Mouse (Mus musculus) testis, adult 2 months (tissue): Measurements from ENCODE around the gene Zfp536. TPM values are rescaled to one million over a fixed set of nuclear protein-coding genes. Genes with fewer than 3 reads are reported as not detected.
A peak's percentile ranks its signal among the peaks of the same experiment; 100 is the strongest.

Experiments
- H3K27ac ChIP-seq: fragments of 200-500 bp; 2 replicates; pipeline ENCODE4 v1.5.1; 2012; ENCODE audit warnings: low read depth, low read length; ENCODE audit not compliant: control insufficient read depth, insufficient read depth
- H3K27me3 ChIP-seq: fragments of 200-500 bp; 2 replicates; pipeline ENCODE4 v1.6.1; 2012; ENCODE audit warnings: mild to moderate bottlenecking, low read length, moderate library complexity; ENCODE audit not compliant: control insufficient read depth, insufficient read depth
- H3K36me3 ChIP-seq: fragments of 200-500 bp; 2 replicates; pipeline ENCODE4 v1.6.1; 2012; ENCODE audit warnings: mild to moderate bottlenecking, low read length; ENCODE audit not compliant: control insufficient read depth, insufficient read depth
- H3K4me1 ChIP-seq: fragments of 200-500 bp; 2 replicates; pipeline ENCODE4 v1.6.1; 2012; ENCODE audit warnings: low read length; ENCODE audit not compliant: control insufficient read depth, insufficient read depth
- H3K4me3 ChIP-seq: fragments of 200-500 bp; 2 replicates; pipeline ENCODE4 v1.5.1; 2012; ENCODE audit warnings: low read depth, mild to moderate bottlenecking, low read length, moderate library complexity, mixed read lengths; ENCODE audit not compliant: control insufficient read depth
- CTCF ChIP-seq: fragments of 200-500 bp; IDR thresholded peaks from 2 replicates; pipeline ENCODE4 v1.5.1; 2012; ENCODE audit warnings: low read depth, mild to moderate bottlenecking, inconsistent platforms, low read length, moderate library complexity; ENCODE audit not compliant: control insufficient read depth, insufficient read depth, insufficient replicate concordance
- POLR2A ChIP-seq: fragments of 200-500 bp; IDR thresholded peaks from 2 replicates; pipeline ENCODE4 v1.6.1; 2012; ENCODE audit warnings: low read depth, mild to moderate bottlenecking, inconsistent platforms, low read length, moderate library complexity; ENCODE audit not compliant: control insufficient read depth
- polyA plus RNA-seq: library from polyadenylated mRNA; depleted of rRNA; stranded (reverse); fragments of >200 nt; gene quantifications from 2 replicates; pipeline ENCODE4 v1.2.3, GENCODE M21; 2012

The Zfp536 gene
- polyA plus RNA-seq, 1 experiment = 3.9 TPM

DNA sequence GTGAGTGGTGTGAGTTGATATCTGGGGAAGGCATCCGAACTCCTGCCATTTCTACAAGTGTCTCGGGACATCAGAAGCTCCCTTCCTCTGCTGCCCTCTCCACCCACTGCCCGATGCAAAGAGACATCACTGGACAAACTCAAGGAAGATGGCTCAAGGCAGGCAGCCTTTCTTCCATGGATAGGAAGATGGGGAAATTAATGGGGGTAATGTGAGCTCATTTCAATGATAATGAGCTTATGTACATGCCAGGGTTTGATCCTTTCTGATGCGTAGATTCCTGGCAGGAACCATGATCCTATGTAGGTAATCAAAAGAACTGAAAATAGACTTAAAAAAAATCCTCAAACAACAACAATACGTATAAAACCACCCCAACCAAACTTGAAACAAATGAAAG is 296.1 kb downstream of the Zfp536 start:
- Histone ChIP-seq H3K4me3 (no peak overlapping the region), H3K36me3 (no peaks in the 10 kb centered on the region), H3K4me1 (no peaks in the 10 kb centered on the region), H3K27ac (no peak overlapping the region), H3K27me3 (no peaks in the 10 kb centered on the region)
- TF ChIP-seq CTCF (no peak), POLR2A (no peak)

DNA sequence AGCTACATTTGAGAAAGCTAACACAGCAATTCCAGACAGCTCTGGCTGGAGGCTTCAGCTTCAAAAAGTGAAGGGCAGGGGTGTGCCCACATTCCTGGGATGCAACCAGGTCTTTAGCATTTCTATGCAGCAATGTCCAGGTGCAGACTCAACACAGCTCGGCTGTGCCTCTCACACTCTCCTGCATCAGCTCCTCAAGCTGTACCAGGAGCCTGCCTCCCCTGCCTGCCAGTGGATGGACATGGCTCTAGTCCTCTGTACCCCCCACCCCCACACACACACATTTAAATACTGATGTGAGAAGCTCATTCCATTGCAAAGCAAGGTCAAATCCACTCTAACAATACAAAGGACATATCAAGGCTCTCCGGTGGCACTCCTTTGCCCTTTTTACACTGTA is 298.0 kb downstream of the Zfp536 start:
- no peak overlapping the region for H3K4me3 ChIP-seq
- no peaks in the 10 kb centered on the region for H3K36me3 ChIP-seq
- no peak overlapping the region for H3K27ac ChIP-seq
- no peaks in the 10 kb centered on the region for H3K27me3 ChIP-seq
- TF ChIP-seq POLR2A (no peak), CTCF (no peak)
- no peaks in the 10 kb centered on the region for H3K4me1 ChIP-seq

DNA sequence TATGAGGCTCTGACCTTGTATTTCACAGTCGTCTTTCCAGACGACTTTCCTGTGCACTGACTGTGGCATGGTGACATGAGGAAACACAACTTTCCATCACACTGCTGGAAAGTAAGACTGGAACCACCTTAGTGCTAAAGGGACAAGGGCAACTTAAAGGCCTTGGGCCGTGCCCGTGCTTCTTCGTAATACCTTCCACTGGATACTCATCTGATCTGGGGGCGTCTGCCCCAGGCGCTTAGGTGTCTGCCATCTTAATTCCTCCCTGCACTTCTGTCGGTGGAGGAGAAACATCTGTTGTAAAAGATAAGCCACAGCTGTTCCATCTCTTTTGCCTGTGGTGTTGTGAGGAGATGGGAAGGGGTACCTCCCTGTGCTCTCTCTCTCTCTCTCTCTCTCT is 299.2 kb downstream of the Zfp536 start:
- H3K27me3 ChIP-seq = no peaks in the 10 kb centered on the region
- no peaks in the 10 kb centered on the region for H3K36me3 ChIP-seq
- no peaks in the 10 kb centered on the region for H3K4me1 ChIP-seq
- no peak overlapping the region for H3K4me3 ChIP-seq
- TF ChIP-seq POLR2A (no peak), CTCF (no peak)
- no peak overlapping the region for H3K27ac ChIP-seq

DNA sequence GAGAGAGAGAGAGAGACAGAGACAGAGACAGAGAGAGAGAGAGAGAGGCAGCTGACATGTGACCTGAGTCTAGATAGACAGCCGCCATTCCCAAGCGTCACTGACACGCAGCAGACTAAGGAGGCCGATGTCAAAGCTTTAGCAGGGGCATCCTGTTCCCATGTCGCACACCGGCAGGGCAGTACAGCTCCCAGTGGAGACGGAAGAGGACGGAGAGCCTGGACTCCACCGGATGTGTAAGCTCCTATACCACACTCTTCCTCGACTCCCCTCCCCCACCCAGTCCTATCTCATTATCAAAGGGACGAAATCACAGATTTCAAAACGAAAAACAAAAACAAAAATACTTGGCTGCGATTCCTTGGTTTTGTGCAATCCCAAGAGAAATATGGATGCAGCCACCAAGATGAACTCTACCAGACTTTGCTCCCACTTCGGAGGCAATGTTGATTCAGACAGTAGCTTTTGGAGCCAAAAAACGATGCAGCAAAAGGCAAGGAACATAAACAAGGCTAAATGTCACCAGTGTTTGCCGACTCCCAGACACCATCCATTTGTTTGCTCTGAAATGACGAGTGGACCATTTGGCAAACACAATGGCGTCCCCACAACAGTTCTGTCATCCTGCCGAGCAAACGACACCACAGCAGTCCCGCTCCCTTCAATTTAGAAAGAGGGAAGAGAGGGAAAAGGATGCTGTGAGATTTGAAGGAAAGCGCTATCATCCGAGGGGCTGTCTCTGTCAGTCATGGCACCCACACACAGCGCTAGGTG is 299.9 kb downstream of the Zfp536 start:
- no peaks in the 10 kb centered on the region for H3K27me3 ChIP-seq
- H3K27ac ChIP-seq = no peak overlapping the region
- no peaks in the 10 kb centered on the region for H3K4me1 ChIP-seq
- H3K4me3 ChIP-seq = no peak overlapping the region
- H3K36me3 ChIP-seq = no peaks in the 10 kb centered on the region
- TF ChIP-seq CTCF (no peak), POLR2A (no peak)

DNA sequence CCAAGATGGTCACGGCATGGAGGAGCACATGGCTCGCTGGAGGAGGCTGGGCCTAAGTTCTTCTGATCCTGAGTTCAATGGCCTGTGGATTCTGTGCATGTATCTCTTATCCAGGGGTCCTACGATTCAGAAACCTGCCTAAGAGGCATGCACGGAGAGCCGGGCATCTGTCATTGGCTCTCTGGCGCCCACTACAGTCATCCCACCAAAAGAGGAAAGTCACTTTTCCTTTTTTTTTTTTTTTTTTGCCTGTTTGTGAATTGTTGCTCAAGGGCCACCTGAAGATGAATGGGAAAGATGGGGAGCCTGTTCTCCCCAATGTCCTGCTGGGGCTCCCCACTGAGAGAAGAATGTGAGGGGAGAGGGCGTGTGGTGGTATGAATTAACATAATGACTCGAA is 301.7 kb downstream of the Zfp536 start:
- TF ChIP-seq POLR2A (no peak), CTCF (no peak)
- Histone ChIP-seq H3K27me3 (no peaks in the 10 kb centered on the region), H3K27ac (no peak overlapping the region), H3K4me3 (no peak overlapping the region), H3K4me1 (no peaks in the 10 kb centered on the region), H3K36me3 (no peaks in the 10 kb centered on the region)

DNA sequence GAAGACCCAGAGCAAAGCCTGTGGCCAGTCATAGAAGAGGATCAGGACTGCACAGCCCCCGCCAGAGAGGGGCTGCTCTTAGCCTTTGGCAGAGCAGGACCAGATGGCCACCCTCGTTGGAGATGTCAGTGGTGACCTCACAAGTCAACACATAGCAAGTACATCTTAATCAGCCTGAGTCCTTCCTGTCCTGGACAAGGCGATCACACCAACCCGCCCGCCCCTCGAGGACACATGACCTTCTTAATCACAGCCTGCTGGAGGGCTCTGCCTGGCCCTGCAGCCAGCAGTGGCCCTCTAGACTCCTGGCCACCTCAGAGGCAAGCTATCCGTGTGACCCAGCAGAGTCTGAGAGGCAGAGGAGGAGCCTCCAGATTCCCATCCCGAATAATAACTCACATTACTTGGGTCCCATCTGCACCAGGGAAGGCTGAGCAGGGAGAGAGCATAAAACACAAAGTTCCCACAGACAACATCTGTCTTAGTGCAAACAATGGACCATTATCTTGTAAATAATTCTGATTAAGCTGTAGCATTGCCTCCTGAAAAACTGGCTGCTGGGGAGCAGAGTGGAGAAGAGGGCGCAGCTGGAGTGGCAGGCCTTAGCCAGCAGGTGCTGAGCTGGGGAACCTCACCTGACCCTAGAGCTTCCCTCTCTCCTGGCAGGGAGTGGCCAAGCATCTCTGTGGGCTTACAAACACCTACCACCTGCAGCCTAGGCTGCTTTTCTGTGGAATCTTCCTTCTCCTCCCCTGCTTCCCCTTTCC is 306.8 kb downstream of the Zfp536 start:
- H3K4me3 ChIP-seq = no peak overlapping the region
- H3K4me1 ChIP-seq = no peaks in the 10 kb centered on the region
- no peaks in the 10 kb centered on the region for H3K36me3 ChIP-seq
- H3K27ac ChIP-seq = no peak overlapping the region
- TF ChIP-seq POLR2A (no peak), CTCF (no peak)
- H3K27me3 ChIP-seq = no peaks in the 10 kb centered on the region

DNA sequence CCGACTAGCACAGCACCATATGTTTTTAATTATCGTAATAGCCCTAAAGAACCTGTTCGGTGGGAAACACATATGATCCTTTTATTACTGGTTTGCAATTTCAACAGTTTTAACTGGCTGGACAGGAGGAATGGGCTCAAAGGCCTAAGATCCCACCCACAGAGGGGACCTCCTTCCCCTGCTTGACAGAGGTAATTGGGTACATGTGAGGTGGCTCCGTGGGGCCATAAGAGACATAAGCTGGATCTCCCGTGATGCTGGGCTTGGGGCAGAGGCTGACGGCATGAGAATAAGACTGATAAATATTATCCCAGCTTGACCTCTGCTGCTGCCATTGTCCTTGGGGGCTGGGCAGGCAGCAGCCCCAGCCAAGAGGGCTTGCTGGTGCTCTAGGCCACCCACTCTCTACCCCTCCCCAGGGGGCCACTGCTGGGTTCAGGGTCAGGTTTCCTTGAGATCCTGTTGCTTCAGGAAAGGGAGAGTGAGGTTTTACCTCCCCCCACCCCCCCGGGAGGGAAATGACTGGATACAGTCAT is 309.2 kb downstream of the Zfp536 start:
- no peak overlapping the region for H3K27ac ChIP-seq
- TF ChIP-seq CTCF (no peak), POLR2A (no peak)
- peak overlapping the region; percentile 13; the same call in 1 of the 2 replicates for H3K4me3 ChIP-seq
- H3K4me1 ChIP-seq = no peaks in the 10 kb centered on the region
- no peaks in the 10 kb centered on the region for H3K36me3 ChIP-seq
- H3K27me3 ChIP-seq = no peaks in the 10 kb centered on the region

DNA sequence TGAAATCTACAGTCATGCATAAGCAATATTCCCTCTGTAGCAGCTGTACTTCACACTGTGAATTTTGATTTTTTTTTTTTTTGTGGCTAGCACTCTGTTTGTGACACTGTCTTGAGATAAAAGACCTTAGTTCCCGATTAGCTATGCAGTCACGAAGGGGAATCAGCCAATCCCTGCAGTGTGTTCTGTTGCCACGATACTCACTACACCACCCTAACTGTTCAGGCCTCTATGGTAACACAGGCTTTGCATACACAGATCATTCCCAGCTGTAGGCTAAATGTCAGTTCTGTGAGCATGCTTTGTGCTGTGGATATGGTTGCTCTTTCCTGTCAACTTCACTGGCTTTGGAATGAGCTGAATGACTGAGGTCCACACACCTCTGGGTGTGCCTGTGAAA is 325.9 kb downstream of the Zfp536 start:
- no peaks in the 10 kb centered on the region for H3K4me1 ChIP-seq
- H3K27ac ChIP-seq = no peak overlapping the region
- no peaks in the 10 kb centered on the region for H3K27me3 ChIP-seq
- no peak overlapping the region for H3K4me3 ChIP-seq
- H3K36me3 ChIP-seq = no peaks in the 10 kb centered on the region
- TF ChIP-seq POLR2A (no peak), CTCF (no peak)
